Mouse (Mus musculus) lung, postnatal 0 days (tissue): Measurements from ENCODE around the gene Primpol.

ENCODE experiments used
- CTCF ChIP-seq: IDR thresholded peaks from 2 replicates; pipeline ENCODE4 v1.5.1; 2016; ENCODE audit warnings: antibody characterized with exemption, mild to moderate bottlenecking
- EP300 ChIP-seq: IDR thresholded peaks from 2 replicates; pipeline ENCODE4 v1.6.1; 2016; ENCODE audit warnings: antibody characterized with exemption, mild to moderate bottlenecking, control low read depth

GRCm38 (mm10) chr8:46611557-46611956, 5.5 kb downstream of the Primpol start:
- no peak for TF ChIP-seq CTCF
- TF ChIP-seq EP300, result no peak
